Mouse (Mus musculus) ES-Bruce4 (cell line): ENCODE results near the gene Scd3.

Source experiments
- CTCF ChIP-seq: IDR thresholded peaks from one replicate; pipeline ENCODE4 v1.8.1; 2011; ENCODE audit warnings: low read depth, low read length
- EP300 ChIP-seq: IDR thresholded peaks from 2 replicates; pipeline ENCODE4 v1.6.1; 2011; ENCODE audit warnings: low read depth, low read length; ENCODE audit not compliant: insufficient read depth
- POLR2A ChIP-seq: IDR thresholded peaks from one replicate; pipeline ENCODE4 v1.8.1; 2011; ENCODE audit warnings: low read length; ENCODE audit not compliant: insufficient read depth

DNA sequence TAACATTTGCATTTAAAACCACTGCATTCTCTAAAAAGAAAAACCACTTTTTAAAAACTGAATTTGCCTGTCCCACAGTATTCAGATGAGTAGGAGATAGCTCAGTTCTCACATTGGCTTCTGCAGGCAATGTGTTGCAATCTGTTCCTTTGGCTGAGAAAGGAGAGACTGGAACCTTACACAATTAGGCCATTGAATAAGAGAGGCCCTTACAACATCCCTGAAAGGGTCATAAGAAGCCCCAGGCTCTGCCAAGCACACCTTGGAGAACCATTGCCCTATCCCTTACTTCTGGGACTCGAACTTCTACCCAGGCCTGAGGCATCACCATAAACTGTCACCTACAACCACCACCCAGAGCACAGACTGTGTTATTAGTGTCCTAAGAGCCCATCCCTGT, 22.6 kb upstream of the Scd3 start:
- no peak for TF ChIP-seq CTCF
- no peak for TF ChIP-seq POLR2A
- no peak for TF ChIP-seq EP300
